Mouse (Mus musculus) C2C12 (cell line): ENCODE measurements around the gene Slc38a10. TPM values are rescaled to one million over a fixed set of nuclear protein-coding genes. Genes with fewer than 3 reads are reported as not detected.

Source experiments
- H3K27me3 ChIP-seq: one replicate; pipeline ENCODE4 v1.6.1; 2011; ENCODE audit not compliant: control insufficient read depth, insufficient read depth, insufficient read length
- H3K36me3 ChIP-seq: one replicate; pipeline ENCODE4 v1.6.1; 2011; ENCODE audit not compliant: control insufficient read depth, insufficient read depth
- H3K4me3 ChIP-seq: one replicate; pipeline ENCODE4 v1.5.1; 2011; ENCODE audit warnings: mild to moderate bottlenecking, control low read depth; ENCODE audit not compliant: poor library complexity, insufficient read depth, severe bottlenecking
- H3K79me2 ChIP-seq: one replicate; pipeline ENCODE4 v1.6.1; 2011; ENCODE audit not compliant: control insufficient read depth, insufficient read depth
- H3K79me3 ChIP-seq: one replicate; pipeline ENCODE4 v1.6.1; 2011; ENCODE audit warnings: low read depth, control low read depth
- H3ac ChIP-seq: one replicate; pipeline ENCODE3; 2011; ENCODE audit warnings: low read depth; ENCODE audit not compliant: control insufficient read depth, insufficient read length
- CEBPB ChIP-seq: IDR thresholded peaks from one replicate; pipeline ENCODE4 v1.6.1; 2011; ENCODE audit warnings: low read depth, mild to moderate bottlenecking, control low read depth, moderate library complexity
- CTCF ChIP-seq: IDR thresholded peaks from one replicate; pipeline ENCODE4 v1.5.1; 2011; ENCODE audit not compliant: control insufficient read depth, insufficient read depth, insufficient read length
- FOSL1 ChIP-seq: IDR thresholded peaks from one replicate; pipeline ENCODE4 v1.8.0; 2011; ENCODE audit warnings: mild to moderate bottlenecking, low read length; ENCODE audit not compliant: poor library complexity, insufficient read depth, severe bottlenecking
- MAX ChIP-seq: IDR thresholded peaks from one replicate; pipeline ENCODE4 v1.6.1; 2011; ENCODE audit warnings: mild to moderate bottlenecking, control low read depth
- MYOD1 ChIP-seq: IDR thresholded peaks from one replicate; pipeline ENCODE4 v1.6.1; 2011; ENCODE audit warnings: low read depth; ENCODE audit not compliant: control insufficient read depth, insufficient read length
- MYOG ChIP-seq: IDR thresholded peaks from one replicate; pipeline ENCODE4 v1.6.1; 2011; ENCODE audit not compliant: control insufficient read depth, insufficient read length; ENCODE audit errors: extremely low read depth
- USF1 ChIP-seq: IDR thresholded peaks from one replicate; pipeline ENCODE4 v1.6.1; 2011; ENCODE audit warnings: low read depth, mild to moderate bottlenecking, control low read depth, moderate library complexity
- polyA plus RNA-seq: library from polyadenylated mRNA; unstranded; fragments of >200 nt; fragmentation: generic; extraction: Trizol; gene quantifications from one replicate; pipeline ENCODE4 v1.2.1, GENCODE M21; 2012; ENCODE audit warnings: missing spikeins

The Slc38a10 gene
- polyA plus RNA-seq, 1 experiment: 71.6 TPM

DNA sequence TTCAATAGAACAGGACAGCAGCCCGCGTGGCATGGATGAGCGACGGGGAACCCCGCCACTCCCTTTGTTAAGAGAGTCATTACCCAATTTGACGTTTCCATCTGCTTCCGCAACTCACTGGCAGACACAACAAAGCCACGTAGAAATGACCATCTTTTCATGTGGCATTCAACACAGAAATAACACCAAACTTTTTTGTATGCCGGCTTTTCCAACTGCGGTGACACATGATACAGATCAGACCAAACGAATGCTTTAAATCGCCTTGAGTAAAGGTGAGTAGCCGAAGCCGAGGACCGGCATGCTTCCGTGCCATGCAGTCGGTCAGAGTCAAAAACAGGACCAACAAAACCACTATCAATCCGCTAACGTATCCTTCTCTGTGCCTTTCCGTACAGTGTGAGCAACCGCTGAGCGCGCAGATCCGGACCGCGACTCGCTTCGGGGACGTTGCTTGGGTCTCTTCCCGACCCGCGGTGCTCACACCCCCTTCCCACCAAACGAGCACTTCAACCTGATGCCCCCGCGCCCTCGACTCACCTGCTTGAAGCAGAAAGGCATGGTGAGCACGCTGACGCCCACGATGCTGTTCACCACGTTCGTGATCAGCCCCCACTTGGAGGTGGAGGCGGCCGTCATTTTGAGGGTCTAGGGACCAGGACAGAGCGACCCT, 570 bp downstream of the Slc38a10 start:
- Histone ChIP-seq H3K79me3 (peaks cover 36% of the 10 kb centered on the region), H3K36me3 (peaks cover 3% of the 10 kb centered on the region), H3ac (peak overlapping the region; percentile 92), H3K27me3 (no peaks in the 10 kb centered on the region), H3K4me3 (peak overlapping the region; percentile 99), H3K79me2 (peaks cover 54% of the 10 kb centered on the region)
- TF ChIP-seq MYOG: no peak
- TF ChIP-seq MAX: peak; percentile 20
- TF ChIP-seq FOSL1: no peak
- TF ChIP-seq MYOD1: no peak
- no peak for TF ChIP-seq USF1
- TF ChIP-seq CTCF: no peak
- TF ChIP-seq CEBPB: peak; percentile 5

DNA sequence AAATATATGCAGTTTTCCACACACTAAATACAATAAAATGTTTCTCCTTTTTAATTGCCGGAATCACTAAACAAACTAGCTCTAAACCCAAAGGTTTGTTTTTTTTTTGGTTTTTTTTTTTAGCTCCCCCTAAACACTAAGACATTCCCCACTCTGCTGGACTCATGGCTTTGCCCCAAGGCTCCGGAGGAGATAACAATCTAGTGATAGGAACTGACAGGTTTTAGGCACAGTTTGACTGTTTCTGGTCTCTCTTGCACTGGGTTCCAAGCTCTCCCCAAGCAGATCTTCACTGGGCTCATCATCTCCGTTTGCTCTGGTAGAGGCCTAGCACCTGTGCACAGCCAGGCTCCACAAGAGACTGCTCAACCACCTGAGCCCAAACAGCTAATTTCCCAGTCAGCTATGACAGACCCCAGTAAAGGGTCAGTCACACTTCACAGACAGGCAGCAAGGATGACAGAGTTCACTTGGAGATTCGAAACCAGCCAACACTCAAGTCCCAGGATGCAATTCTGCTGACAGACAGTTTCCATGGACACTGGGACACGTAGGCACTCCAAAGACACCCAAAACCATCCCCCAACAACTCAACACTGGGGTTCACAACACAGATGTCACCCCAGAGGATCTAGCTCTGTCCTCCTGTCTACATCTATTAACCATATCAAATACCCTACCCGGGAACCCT, 1.5 kb downstream of the Slc38a10 start:
- peaks cover 36% of the 10 kb centered on the region for H3K79me3 ChIP-seq
- peak overlapping the region; percentile 31 for H3ac ChIP-seq
- peaks cover 5% of the 10 kb centered on the region for H3K36me3 ChIP-seq
- TF ChIP-seq MAX (no peak), USF1 (no peak), CEBPB (no peak), MYOD1 (no peak)
- H3K27me3 ChIP-seq: no peaks in the 10 kb centered on the region
- H3K4me3 ChIP-seq: peak overlapping the region; percentile 99
- H3K79me2 ChIP-seq: peaks cover 63% of the 10 kb centered on the region

DNA sequence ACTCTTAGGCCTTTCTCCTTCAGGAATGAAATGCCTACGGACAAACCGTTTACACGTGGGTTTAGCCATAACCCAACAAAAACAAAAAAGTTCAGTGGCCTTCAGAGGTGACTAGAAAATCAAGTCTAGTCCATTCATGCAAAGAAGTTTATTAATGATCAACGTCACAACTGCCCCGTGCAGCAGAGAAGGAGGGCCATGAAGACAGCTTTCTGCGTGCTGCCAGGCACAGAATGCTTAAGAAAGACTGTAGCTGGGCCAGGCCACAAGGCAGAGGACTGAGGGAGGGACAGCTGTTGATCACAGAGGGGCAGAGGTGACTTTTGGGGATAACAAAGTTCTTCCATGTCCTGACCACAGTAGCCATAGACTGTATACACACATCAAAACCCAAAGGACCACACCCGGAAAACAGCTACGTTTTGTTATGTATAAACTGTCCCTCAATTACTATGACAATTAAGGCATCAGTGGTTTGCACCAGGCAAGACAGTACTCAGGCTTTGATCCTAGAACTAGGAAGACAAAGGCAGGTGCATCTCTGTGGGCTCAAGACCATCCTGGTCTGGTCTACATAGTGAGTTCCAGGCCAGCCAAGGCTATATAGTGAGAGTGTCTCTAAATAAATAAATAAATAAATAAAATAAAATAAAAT, 2.8 kb downstream of the Slc38a10 start:
- H3K36me3 ChIP-seq: peaks cover 11% of the 10 kb centered on the region
- no peak overlapping the region for H3ac ChIP-seq
- peaks cover 75% of the 10 kb centered on the region for H3K79me2 ChIP-seq
- no peaks in the 10 kb centered on the region for H3K27me3 ChIP-seq
- no peak overlapping the region for H3K4me3 ChIP-seq
- peaks cover 36% of the 10 kb centered on the region for H3K79me3 ChIP-seq
- TF ChIP-seq CTCF (no peak), USF1 (no peak), MAX (no peak), CEBPB (no peak), MYOD1 (no peak), FOSL1 (no peak), MYOG (no peak)

DNA sequence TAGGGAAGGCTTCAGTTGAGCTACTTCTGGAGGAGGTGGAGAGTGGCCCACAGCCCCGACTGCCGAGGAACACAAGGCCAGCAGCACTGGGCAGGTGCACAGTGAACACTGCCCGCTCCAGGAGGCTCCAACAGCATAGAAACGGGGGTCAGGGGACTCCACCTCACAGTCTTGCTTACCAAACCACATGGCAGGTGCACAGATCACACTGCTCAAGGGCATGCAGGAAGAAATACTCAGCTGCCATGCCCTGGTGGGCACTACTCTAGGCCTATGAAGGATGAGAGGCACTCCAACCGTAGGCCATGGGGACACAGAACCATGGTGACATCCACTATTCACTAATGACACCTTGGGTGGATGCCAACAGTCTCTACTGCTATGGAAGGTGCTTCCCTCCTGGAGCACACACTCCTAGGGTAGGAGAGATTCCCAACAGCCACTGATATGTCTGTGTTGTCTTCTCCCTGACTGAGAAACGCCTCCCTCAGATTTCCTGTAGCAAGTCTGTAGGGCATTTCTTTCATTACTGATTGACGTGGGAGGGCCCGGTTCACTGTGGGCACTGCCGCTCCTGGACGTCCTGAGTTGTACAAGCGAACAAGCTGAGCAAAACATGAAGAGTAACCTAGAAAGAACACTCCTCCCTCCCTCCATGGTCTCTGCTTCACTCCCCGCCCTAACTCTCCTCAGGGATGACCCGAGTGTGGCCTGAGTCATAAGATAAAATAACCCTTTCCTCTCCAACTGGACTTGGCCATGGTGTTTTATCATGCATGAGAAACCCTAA, 7.2 kb downstream of the Slc38a10 start:
- peaks cover 22% of the 10 kb centered on the region for H3K36me3 ChIP-seq
- H3K79me3 ChIP-seq: peaks cover 19% of the 10 kb centered on the region
- H3K4me3 ChIP-seq: no peak overlapping the region
- no peaks in the 10 kb centered on the region for H3K27me3 ChIP-seq
- TF ChIP-seq MAX: no peak
- no peak for TF ChIP-seq MYOG
- TF ChIP-seq CEBPB: no peak
- TF ChIP-seq FOSL1: no peak
- TF ChIP-seq USF1: no peak
- no peak for TF ChIP-seq MYOD1
- TF ChIP-seq CTCF: no peak
- peaks cover 68% of the 10 kb centered on the region for H3K79me2 ChIP-seq
- no peak overlapping the region for H3ac ChIP-seq

DNA sequence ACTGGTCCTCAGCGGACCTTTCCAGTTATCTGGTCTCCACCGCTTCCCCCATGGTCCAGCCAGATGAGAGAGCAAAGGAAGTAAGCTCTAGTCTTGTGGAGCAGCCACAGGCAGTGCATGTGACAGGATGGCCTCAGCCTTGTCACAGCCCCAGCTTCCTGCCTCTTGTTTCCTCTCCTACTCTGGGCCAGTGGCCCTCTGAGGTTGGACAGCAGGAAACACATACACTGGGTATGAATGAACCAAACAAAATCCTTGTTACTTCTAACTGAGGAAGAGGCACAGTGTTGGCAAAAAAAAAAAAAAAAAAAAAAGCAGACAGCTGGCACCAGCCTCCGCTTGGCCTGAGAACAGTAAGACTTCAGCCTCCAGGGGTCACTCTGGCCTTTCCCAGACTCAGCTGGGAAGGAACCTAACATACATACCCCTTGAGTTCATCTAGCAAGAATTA, 8.5 kb downstream of the Slc38a10 start:
- Histone ChIP-seq H3K27me3 (no peaks in the 10 kb centered on the region), H3K79me2 (peaks cover 55% of the 10 kb centered on the region), H3K36me3 (peaks cover 24% of the 10 kb centered on the region), H3ac (no peak overlapping the region), H3K4me3 (no peak overlapping the region), H3K79me3 (peaks cover 7% of the 10 kb centered on the region)
- no peak for TF ChIP-seq MYOG
- no peak for TF ChIP-seq FOSL1
- no peak for TF ChIP-seq MYOD1
- no peak for TF ChIP-seq USF1
- TF ChIP-seq MAX: no peak
